Mouse (Mus musculus) cerebellum, postnatal 25 days (tissue): ENCODE results near the gene Dctpp1.
"Not testable (repeated sequence)": the region's sequence is repeated elsewhere in the genome, so short reads cannot be mapped to it uniquely, and the experiment has no call there.

Experiments
- DNase-seq, 2 experiments: peaks; one replicate each; pipeline ENCODE4 v3.0.0; 2021; ENCODE audit warnings: mixed read lengths in 2 of 2

Dctpp1 gene

DNA sequence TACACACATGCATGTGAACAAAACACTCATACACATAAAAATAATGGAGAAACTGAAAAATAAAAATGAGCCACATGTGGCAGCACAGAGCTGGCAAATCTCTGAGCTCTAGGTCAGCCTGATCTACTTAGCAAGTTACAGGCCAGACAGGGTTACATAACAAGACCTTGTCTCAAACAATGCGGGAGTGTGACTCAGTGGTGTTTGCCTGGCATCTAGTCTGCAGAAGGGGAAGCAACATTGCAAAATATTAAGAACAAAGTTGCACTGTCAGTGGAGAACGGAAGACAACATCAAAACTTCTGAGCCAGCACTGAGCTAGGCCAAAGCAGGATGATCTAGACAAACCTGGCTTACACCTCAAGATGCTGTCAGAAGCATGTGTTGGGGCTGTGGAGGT is 9.7 kb upstream of the Dctpp1 start:
- no peak for DNase-seq

- no peak for DNase-seq
Observed at GRCm38 (mm10) chr7:127263526-127263925, 3.0 kb upstream of the Dctpp1 start.

DNA sequence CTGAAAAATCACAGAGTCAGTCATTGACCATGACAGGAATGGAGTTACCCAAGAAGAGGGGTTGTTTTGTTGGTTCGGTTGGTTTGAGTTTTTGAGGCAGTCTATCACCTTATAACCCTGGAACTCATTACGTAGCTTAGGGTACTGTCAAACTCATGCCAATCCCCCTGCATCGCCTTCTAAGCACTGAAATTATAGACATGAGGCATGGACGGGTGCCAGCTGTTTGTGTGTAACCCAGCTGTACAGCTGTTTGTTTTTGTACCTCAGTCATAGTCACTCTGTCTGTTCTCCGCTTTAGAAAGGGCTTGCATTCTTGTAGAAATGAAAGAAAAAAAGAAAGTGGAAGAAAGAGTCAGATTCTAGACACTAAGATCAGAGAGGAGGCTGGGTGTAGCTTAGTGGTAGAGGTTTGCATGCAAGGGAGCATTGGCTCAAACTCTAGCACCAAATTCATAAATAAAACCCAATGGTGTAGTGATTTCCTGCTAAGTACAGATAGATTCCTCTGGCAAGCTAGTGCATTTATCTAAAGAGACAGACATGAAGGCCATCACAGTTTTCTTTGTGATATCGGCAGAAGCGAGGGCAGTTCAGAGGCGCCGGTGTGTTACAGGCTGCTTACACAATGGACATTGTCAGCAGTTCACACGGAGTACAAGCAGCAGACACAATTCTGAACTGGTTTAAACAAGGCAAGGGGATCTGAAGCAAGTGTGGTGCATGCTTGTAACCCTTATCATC is 1.9 kb upstream of the Dctpp1 start:
- DNase-seq, result peak in 1 of 2 experiments; percentile 33

DNA sequence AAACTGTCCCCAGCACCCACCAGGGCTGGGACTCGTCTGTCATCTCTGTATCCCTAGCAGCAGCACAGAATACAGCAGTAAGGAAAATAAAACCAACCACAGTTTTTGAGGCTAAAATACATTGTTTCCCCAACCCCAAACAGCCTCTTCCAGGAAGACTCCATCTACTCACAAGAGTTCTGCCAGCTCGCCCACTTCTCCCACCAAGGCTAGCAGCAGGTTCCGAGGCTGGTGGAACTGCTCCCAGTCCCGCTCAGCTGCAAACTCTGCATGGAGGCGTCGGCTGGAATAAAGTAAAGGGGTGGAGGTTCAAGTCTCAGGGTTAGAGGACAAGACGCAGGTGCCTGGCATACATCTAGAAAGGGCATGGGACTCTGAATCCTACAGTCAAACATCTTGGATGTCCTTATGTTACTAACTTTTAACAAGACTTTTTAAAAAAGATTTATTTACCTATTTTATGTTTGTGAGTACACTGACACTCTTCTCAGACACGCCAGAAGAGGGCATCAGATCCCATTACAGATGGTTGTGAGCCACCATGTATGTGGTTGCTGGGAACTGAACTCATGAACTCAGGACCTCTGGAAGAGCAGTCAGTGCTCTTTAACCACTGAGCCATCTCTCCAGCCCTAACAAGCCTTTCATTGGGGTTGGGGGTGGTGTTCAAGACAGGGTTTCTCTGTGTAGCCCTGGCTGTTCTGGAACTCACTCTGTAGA is 1.2 kb downstream of the Dctpp1 start:
- DNase-seq, result no peak

- DNase-seq, result no peak
Observed at GRCm38 (mm10) chr7:127256518-127256917, 4.0 kb downstream of the Dctpp1 start.

GRCm38 (mm10) chr7:127255965-127256364 is 4.5 kb downstream of the Dctpp1 start:
- no peak for DNase-seq

GRCm38 (mm10) chr7:127255008-127255407 is 5.5 kb downstream of the Dctpp1 start:
- no peak for DNase-seq

GRCm38 (mm10) chr7:127253821-127254769 is 6.4 kb downstream of the Dctpp1 start:
- DNase-seq, result peak; percentile 97 to 98

DNA sequence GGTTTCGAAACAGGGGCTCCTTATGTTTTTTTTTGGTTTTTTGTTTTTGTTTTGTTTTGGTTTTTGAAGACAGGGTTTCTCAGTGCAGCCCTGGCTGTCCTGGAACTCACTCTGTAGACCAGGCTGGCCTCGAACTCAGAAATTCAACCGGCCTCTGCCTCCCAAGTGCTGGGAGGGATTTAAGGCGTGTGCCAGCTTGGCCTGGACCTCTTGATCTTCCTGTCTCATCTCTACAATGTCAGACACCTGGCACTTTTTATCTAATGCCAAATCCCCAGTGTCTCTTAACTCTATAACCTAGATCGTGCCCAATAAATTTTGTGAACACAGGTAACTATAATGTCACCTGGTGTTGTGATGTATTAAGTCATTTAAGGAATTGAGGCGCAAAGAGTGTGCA is 7.2 kb downstream of the Dctpp1 start:
- peak; percentile 32 to 49 for DNase-seq

- peak in 1 of 2 experiments; percentile 48 for DNase-seq
Observed at GRCm38 (mm10) chr7:127252414-127252813, 8.1 kb downstream of the Dctpp1 start.

DNA sequence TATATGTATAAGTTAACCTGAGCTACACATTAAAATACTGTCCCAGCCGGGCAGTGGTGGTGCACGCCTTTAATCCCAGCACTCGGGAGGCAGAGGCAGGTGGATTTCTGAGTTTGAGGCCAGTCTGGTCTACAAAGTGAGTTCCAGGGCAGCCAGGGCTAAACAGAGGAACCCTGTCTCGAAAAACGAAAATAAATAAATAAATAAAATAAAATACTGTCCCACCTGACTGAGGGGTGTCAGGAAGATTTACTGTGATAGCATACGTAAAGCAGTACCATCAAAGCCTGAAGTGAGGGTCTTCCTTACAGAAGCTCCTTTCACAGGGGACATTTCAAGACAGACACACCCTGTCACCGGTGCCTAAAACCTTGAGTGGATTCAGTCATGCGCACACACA is 10.0 kb downstream of the Dctpp1 start:
- DNase-seq, result not testable (repeated sequence)

DNA sequence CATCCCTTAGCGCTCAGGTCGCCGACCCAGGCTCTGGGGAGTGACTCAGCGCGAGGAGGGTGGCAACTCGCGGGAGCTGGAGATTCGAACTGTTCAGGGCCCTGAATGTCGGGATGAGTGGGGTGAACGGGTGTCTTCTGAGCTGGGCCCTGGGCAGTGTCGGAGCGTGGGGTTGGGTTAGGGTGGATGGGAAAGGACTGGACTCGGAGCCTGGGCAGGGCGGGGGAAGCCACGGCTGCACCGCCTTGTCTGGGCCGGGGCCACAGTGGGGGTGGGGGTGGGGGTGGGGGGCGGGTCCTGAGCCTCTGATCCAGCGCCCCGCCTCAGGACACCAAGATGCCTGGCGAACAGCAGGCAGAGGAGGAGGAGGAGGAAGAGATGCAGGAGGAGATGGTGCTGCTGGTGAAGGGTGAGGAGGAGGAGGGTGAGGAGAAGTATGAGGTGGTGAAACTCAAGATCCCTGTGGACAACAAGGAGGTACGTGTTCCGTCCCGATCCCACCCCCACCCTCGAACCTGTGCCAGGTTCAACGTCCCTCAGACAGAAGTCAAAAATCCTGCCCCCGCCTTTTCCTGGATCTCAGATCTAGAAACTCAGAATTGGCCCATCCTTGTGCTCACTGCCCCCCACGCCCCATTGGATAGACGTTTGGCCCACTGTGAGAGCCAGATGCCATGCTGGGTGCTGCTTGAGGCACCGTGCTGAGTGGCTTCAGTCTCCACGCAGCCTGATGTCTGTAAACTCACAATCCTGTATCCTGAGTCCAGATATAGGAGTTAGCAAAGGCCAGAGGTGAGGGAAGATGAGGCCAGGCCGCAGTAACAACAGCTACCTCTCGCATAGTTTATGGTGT is 15.6 kb downstream of the Dctpp1 start:
- peak in 1 of 2 experiments; percentile 30 for DNase-seq

GRCm38 (mm10) chr7:127243870-127244657 is 16.4 kb downstream of the Dctpp1 start, which contains the start of gene Zfp771:
Zfp771 (plus strand) TSS chr7:127244274.
- DNase-seq, result peak; percentile 96 to 99

- no peak for DNase-seq
Observed at GRCm38 (mm10) chr7:127243361-127243867, 17.1 kb downstream of the Dctpp1 start.

GRCm38 (mm10) chr7:127234777-127235176 is 25.7 kb downstream of the Dctpp1 start:
- DNase-seq, result no peak

GRCm38 (mm10) chr7:127233765-127234164 is 26.7 kb downstream of the Dctpp1 start:
- DNase-seq, result no peak

GRCm38 (mm10) chr7:127233368-127233749 is 27.1 kb downstream of the Dctpp1 start:
- DNase-seq, result no peak

GRCm38 (mm10) chr7:127232622-127233367 is 27.7 kb downstream of the Dctpp1 start, which contains the start of the genes Zfp553 and Sept1:
Zfp553 (plus strand) TSS chr7:127233061.
Sept1 (minus strand) TSS chr7:127233130.
- peak; percentile 92 to 93 for DNase-seq

GRCm38 (mm10) chr7:127231826-127232621 is 28.5 kb downstream of the Dctpp1 start:
- DNase-seq, result no peak
